Mouse (Mus musculus): ENCODE data around the gene St7l. TPM values are rescaled to one million over a fixed set of nuclear protein-coding genes. Genes with fewer than 3 reads are reported as not detected.

Gene St7l
- polyA plus RNA-seq, 1 experiment, result 13.7 TPM

GRCm38 (mm10) chr3:104942682-104943081 is 78.9 kb downstream of the St7l start:
- H3K27ac ChIP-seq (ENCODE audit: insufficient read depth, low read length), result no peak overlapping the region
- H3K4me3 ChIP-seq (replicated peaks; ENCODE audit: insufficient read depth, low read depth, low read length), result no peak overlapping the region
- no peaks in the 10 kb centered on the region for H3K27me3 ChIP-seq (ENCODE audit: control insufficient read depth, insufficient read depth, low read length)
- no peak for DNase-seq
- TF ChIP-seq CTCF (IDR thresholded peaks at IDR 0.05; ENCODE audit: borderline replicate concordance, insufficient read depth, low read depth, low read length) (no peak), POLR2A (IDR thresholded peaks at IDR 0.05; ENCODE audit: borderline replicate concordance, insufficient read depth, low read length) (no peak)
- no peaks in the 10 kb centered on the region for H3K4me1 ChIP-seq (ENCODE audit: control insufficient read depth, insufficient read depth, low read length)
- 81% methylated on average over 5 of the region's 5 CpGs for WGBS

- DNase-seq, result no peak
- 62% methylated on average over 8 of the region's 8 CpGs for WGBS
- Histone ChIP-seq H3K4me3 (replicated peaks; ENCODE audit: insufficient read depth, low read depth, low read length) (no peak overlapping the region), H3K27ac (ENCODE audit: insufficient read depth, low read length) (no peak overlapping the region), H3K27me3 (ENCODE audit: control insufficient read depth, insufficient read depth, low read length) (no peaks in the 10 kb centered on the region), H3K4me1 (ENCODE audit: control insufficient read depth, insufficient read depth, low read length) (no peaks in the 10 kb centered on the region)
- no peak for TF ChIP-seq POLR2A (IDR thresholded peaks at IDR 0.05; ENCODE audit: borderline replicate concordance, insufficient read depth, low read length)
- no peak for TF ChIP-seq CTCF (IDR thresholded peaks at IDR 0.05; ENCODE audit: borderline replicate concordance, insufficient read depth, low read depth, low read length)
Observed at GRCm38 (mm10) chr3:104943333-104943732, 79.5 kb downstream of the St7l start.

GRCm38 (mm10) chr3:104944894-104945293 is 81.1 kb downstream of the St7l start:
- 94% methylated on average over 9 of the region's 9 CpGs for WGBS
- no peak overlapping the region for H3K4me3 ChIP-seq (replicated peaks; ENCODE audit: insufficient read depth, low read depth, low read length)
- no peak for DNase-seq
- H3K4me1 ChIP-seq (ENCODE audit: control insufficient read depth, insufficient read depth, low read length), result no peaks in the 10 kb centered on the region
- H3K27me3 ChIP-seq (ENCODE audit: control insufficient read depth, insufficient read depth, low read length), result no peaks in the 10 kb centered on the region
- no peak for TF ChIP-seq CTCF (IDR thresholded peaks at IDR 0.05; ENCODE audit: borderline replicate concordance, insufficient read depth, low read depth, low read length)
- no peak for TF ChIP-seq POLR2A (IDR thresholded peaks at IDR 0.05; ENCODE audit: borderline replicate concordance, insufficient read depth, low read length)
- H3K27ac ChIP-seq (ENCODE audit: insufficient read depth, low read length), result no peak overlapping the region

GRCm38 (mm10) chr3:104950926-104951325 is 87.1 kb downstream of the St7l start:
- no peaks in the 10 kb centered on the region for H3K4me1 ChIP-seq (ENCODE audit: control insufficient read depth, insufficient read depth, low read length)
- no peak for DNase-seq
- WGBS, result 94% methylated on average over 12 of the region's 12 CpGs
- H3K27me3 ChIP-seq (ENCODE audit: control insufficient read depth, insufficient read depth, low read length), result no peaks in the 10 kb centered on the region
- H3K27ac ChIP-seq (ENCODE audit: insufficient read depth, low read length), result no peak overlapping the region
- no peak overlapping the region for H3K4me3 ChIP-seq (replicated peaks; ENCODE audit: insufficient read depth, low read depth, low read length)
- TF ChIP-seq POLR2A (IDR thresholded peaks at IDR 0.05; ENCODE audit: borderline replicate concordance, insufficient read depth, low read length) (no peak), CTCF (IDR thresholded peaks at IDR 0.05; ENCODE audit: borderline replicate concordance, insufficient read depth, low read depth, low read length) (no peak)

GRCm38 (mm10) chr3:104952891-104953670 is 89.3 kb downstream of the St7l start:
- no peaks in the 10 kb centered on the region for H3K4me1 ChIP-seq (ENCODE audit: control insufficient read depth, insufficient read depth, low read length)
- H3K27me3 ChIP-seq (ENCODE audit: control insufficient read depth, insufficient read depth, low read length), result no peaks in the 10 kb centered on the region
- TF ChIP-seq CTCF (IDR thresholded peaks at IDR 0.05; ENCODE audit: borderline replicate concordance, insufficient read depth, low read depth, low read length) (no peak), POLR2A (IDR thresholded peaks at IDR 0.05; ENCODE audit: borderline replicate concordance, insufficient read depth, low read length) (no peak)
- H3K4me3 ChIP-seq (replicated peaks; ENCODE audit: insufficient read depth, low read depth, low read length), result no peak overlapping the region
- no peak overlapping the region for H3K27ac ChIP-seq (ENCODE audit: insufficient read depth, low read length)
- no peak for DNase-seq
- 92% methylated on average over 23 of the region's 23 CpGs for WGBS

GRCm38 (mm10) chr3:104954137-104954536 is 90.3 kb downstream of the St7l start:
- WGBS, result 94% methylated on average over 3 of the region's 3 CpGs
- no peak overlapping the region for H3K4me3 ChIP-seq (replicated peaks; ENCODE audit: insufficient read depth, low read depth, low read length)
- no peak overlapping the region for H3K27ac ChIP-seq (ENCODE audit: insufficient read depth, low read length)
- DNase-seq, result no peak
- H3K4me1 ChIP-seq (ENCODE audit: control insufficient read depth, insufficient read depth, low read length), result no peaks in the 10 kb centered on the region
- H3K27me3 ChIP-seq (ENCODE audit: control insufficient read depth, insufficient read depth, low read length), result no peaks in the 10 kb centered on the region
- TF ChIP-seq POLR2A (IDR thresholded peaks at IDR 0.05; ENCODE audit: borderline replicate concordance, insufficient read depth, low read length) (no peak), CTCF (IDR thresholded peaks at IDR 0.05; ENCODE audit: borderline replicate concordance, insufficient read depth, low read depth, low read length) (no peak)

- Histone ChIP-seq H3K27ac (ENCODE audit: insufficient read depth, low read length) (no peak overlapping the region), H3K4me3 (replicated peaks; ENCODE audit: insufficient read depth, low read depth, low read length) (no peak overlapping the region), H3K4me1 (ENCODE audit: control insufficient read depth, insufficient read depth, low read length) (no peaks in the 10 kb centered on the region), H3K27me3 (ENCODE audit: control insufficient read depth, insufficient read depth, low read length) (no peaks in the 10 kb centered on the region)
- TF ChIP-seq POLR2A (IDR thresholded peaks at IDR 0.05; ENCODE audit: borderline replicate concordance, insufficient read depth, low read length) (no peak), CTCF (IDR thresholded peaks at IDR 0.05; ENCODE audit: borderline replicate concordance, insufficient read depth, low read depth, low read length) (no peak)
- 96% methylated on average over 15 of the region's 15 CpGs for WGBS
- DNase-seq, result no peak
Observed at GRCm38 (mm10) chr3:104954551-104954950, 90.7 kb downstream of the St7l start.

- TF ChIP-seq CTCF (IDR thresholded peaks at IDR 0.05; ENCODE audit: borderline replicate concordance, insufficient read depth, low read depth, low read length) (no peak), POLR2A (IDR thresholded peaks at IDR 0.05; ENCODE audit: borderline replicate concordance, insufficient read depth, low read length) (no peak)
- no peak for DNase-seq
- Histone ChIP-seq H3K4me1 (ENCODE audit: control insufficient read depth, insufficient read depth, low read length) (no peaks in the 10 kb centered on the region), H3K27me3 (ENCODE audit: control insufficient read depth, insufficient read depth, low read length) (peaks cover 2% of the 10 kb centered on the region; the same call in 1 of the 2 replicates), H3K27ac (ENCODE audit: insufficient read depth, low read length) (no peak overlapping the region), H3K4me3 (replicated peaks; ENCODE audit: insufficient read depth, low read depth, low read length) (no peak overlapping the region)
- 71% methylated on average over 6 of the region's 6 CpGs for WGBS
Observed at GRCm38 (mm10) chr3:104956131-104956581, 92.4 kb downstream of the St7l start.

Measured in cerebellum, adult 2 months (tissue).